Mouse (Mus musculus) B cell, adult 67 days (primary cell): ENCODE results near the gene Slc35g1. TPM values are rescaled to one million over a fixed set of nuclear protein-coding genes. Genes with fewer than 3 reads are reported as not detected.

Experiments used
- total RNA-seq, 2 experiments: library from RNA; stranded (reverse); gene quantifications; 4 replicates each; pipeline ENCODE4 v1.2.4; 2023

The Slc35g1 gene
- total RNA-seq, result 1 to 10 TPM; 1.2 to 1.7 TPM

DNA sequence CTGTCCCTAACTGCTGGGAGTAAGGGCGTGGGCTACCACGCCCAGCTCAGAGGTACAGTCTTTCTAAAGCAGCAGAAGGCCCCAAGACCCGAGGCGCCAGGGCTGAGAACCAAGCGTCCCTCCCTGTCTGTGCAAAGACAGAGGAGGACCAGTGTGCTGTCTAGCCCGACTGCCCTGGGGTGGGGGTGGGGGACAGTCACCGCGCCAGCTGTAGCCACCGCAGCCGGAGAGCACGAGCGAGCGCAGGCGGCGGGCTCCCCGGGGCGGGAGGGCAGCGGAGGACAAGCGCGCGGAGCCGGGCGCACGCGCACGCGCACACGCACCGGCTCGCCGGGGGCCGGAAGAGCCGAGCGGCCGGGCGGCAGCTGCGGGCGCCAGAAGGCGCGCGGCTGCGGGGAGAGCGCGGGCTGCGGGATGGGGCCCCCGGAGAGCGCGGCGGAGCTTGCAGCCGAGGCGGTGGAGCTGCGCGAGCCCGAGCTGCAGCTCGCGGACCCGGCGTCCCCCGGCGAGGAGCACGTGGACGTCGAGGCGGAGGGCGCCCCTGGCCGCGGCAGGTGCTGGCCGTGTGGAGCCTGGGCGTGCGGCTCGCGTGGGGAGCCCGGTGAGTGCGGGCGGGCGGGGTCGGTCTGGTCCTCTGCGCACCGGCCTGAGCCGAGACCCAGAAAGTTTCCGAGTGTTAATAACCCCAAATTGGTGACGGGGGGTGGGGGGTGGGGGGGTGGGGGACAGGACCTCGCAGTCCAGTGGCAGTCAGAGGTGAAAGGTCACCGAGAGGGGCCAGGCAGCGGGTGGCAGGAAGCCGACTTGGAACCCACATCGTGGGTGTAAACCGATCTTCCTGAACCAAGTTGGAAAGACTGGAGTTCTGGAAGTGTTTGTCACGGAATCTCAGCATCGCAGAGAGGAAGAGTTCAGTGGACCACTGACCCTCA lies at the start of gene Slc35g1:
Gene Slc35g1, plus strand, starts transcription at position 280 of the 932 bp plus-strand sequence.

Other genes starting within 250 kb of the Slc35g1 start
- 10 to 100 TPM; 20.6 to 32.6 TPM for gene Fra10ac1, start 171.8 kb upstream of the Slc35g1 start, total RNA-seq
- not detected for gene Lgi1, start 131.4 kb upstream of the Slc35g1 start, total RNA-seq
- under 1 TPM in 1 of 2 experiments, not detected in 1; 0.67 TPM for gene Plce1, start 85.1 kb downstream of the Slc35g1 start, total RNA-seq